Mouse (Mus musculus) brain, embryonic 14.5 days (tissue): ENCODE measurements around the gene Cptp.

Source experiments
- CTCF ChIP-seq: fragments of 200-500 bp; IDR thresholded peaks from 2 replicates; pipeline ENCODE4 v1.5.1; 2012; ENCODE audit warnings: inconsistent platforms, mild to moderate bottlenecking, moderate library complexity, borderline replicate concordance; ENCODE audit not compliant: insufficient read depth, insufficient read length; ENCODE audit errors: extremely low read depth
- POLR2A ChIP-seq: fragments of 200-500 bp; IDR thresholded peaks from 2 replicates; pipeline ENCODE4 v1.6.1; 2012; ENCODE audit warnings: mild to moderate bottlenecking, inconsistent platforms, borderline replicate concordance; ENCODE audit not compliant: poor library complexity, insufficient read depth, insufficient read length, severe bottlenecking; ENCODE audit errors: extremely low read depth

GRCm38 (mm10) chr4:155837404-155838010, 31.7 kb downstream of the Cptp start:
- no peak for TF ChIP-seq POLR2A
- TF ChIP-seq CTCF: no peak
